Comparison of ENCODE assay signal across 8 mouse cellular contexts in genomic region chr13:21940811-21941321, GRCm38 (mm10). TPM values are rescaled to one million over a fixed set of nuclear protein-coding genes. Genes with fewer than 3 reads are reported as not detected.
DNase-seq lines count a peak whose midpoint lies in the region; ATAC-seq lines count a peak whose summit lies in the region.

No protein-coding gene starts in this region.

- ATAC-seq in intestine, embryonic 14.5 days (replicated peaks; ENCODE audit: low FRiP score, low TSS enrichment, low read depth): peak; percentile 61

- H3K27ac ChIP-seq in intestine, embryonic 14.5 days (ENCODE audit: low read depth): peak overlapping the region; percentile 76

- peak overlapping the region; percentile 51 for H3K9ac ChIP-seq in intestine, embryonic 14.5 days (ENCODE audit: low read length)

- WGBS in intestine, embryonic 14.5 days: 0% methylated on average over 16 of the region's 16 CpGs

- peak overlapping the region; percentile 77 for H3K4me3 ChIP-seq in intestine, embryonic 14.5 days (ENCODE audit: low read depth, low read length)
- peak overlapping the region; percentile 90 for H3K4me3 ChIP-seq in megakaryocyte, embryonic 14.5 days (replicated peaks)

- no peaks in the 10 kb centered on the region for H3K36me3 ChIP-seq in intestine, embryonic 14.5 days (ENCODE audit: control insufficient read depth, insufficient read depth, low read length)
- H3K36me3 ChIP-seq in megakaryocyte, embryonic 14.5 days (replicated peaks; ENCODE audit: low read length): no peaks in the 10 kb centered on the region

- peak; percentile 84 for DNase-seq in ZHBTc4 (ENCODE audit: low read depth, low spot score)
- DNase-seq in embryo, embryonic 10 days (ENCODE audit: low spot score): peak; percentile 72
- peak; percentile 66 for DNase-seq in gastrocnemius, postnatal 25 days
- peak; percentile 89 for DNase-seq in intestine, embryonic 14.5 days (ENCODE audit: low spot score)
- DNase-seq in left cerebral cortex, postnatal 10 days (ENCODE audit: extremely low spot score in 1 of 2, low spot score in 2 of 2): peak; percentile 73 to 78
- peak; percentile 91 to 94 for DNase-seq in right cerebral cortex, adult 2 months (ENCODE audit: low spot score in 2 of 2)
- DNase-seq in urinary bladder, postnatal 14 days (ENCODE audit: low spot score): peak; percentile 85

- peak overlapping the region; percentile 69 for H3K4me2 ChIP-seq in intestine, embryonic 14.5 days (ENCODE audit: low read length)

- intact Hi-C loops in left cerebral cortex, postnatal 10 days (cut with DNase I): loop anchor here (5.0 kb wide), 1 partner anchor 1576 kb away; no protein-coding TSS in a partner anchor

- H3K9me3 ChIP-seq in intestine, embryonic 14.5 days (ENCODE audit: control insufficient read depth, low read length): no peaks in the 10 kb centered on the region
- H3K9me3 ChIP-seq in megakaryocyte, embryonic 14.5 days: no peaks in the 10 kb centered on the region

- H3K4me1 ChIP-seq in intestine, embryonic 14.5 days (replicated peaks; ENCODE audit: control insufficient read depth, insufficient read depth, low read length): no peaks in the 10 kb centered on the region
- peaks cover 40% of the 10 kb centered on the region for H3K4me1 ChIP-seq in megakaryocyte, embryonic 14.5 days

- no peaks in the 10 kb centered on the region for H3K27me3 ChIP-seq in intestine, embryonic 14.5 days (replicated peaks; ENCODE audit: control insufficient read depth, insufficient read depth, low read length)
- H3K27me3 ChIP-seq in megakaryocyte, embryonic 14.5 days (replicated peaks): peaks cover 9% of the 10 kb centered on the region

RNA-seq across cellular contexts. Expression of gene Zfp184, which starts 4.0 kb away (rescaled TPM):
- total RNA-seq in gastrocnemius, postnatal 25 days (2021): under 1 TPM; 0.26 to 0.54 TPM
- polyA plus RNA-seq in intestine, embryonic 14.5 days (2014; fragmentation: Nextera tagmentation; extraction: Ambion mirVana): 9.8 and 13.8 TPM in 2 replicates
- total RNA-seq in left cerebral cortex, postnatal 10 days (2021): 1 to 10 TPM; 3.9 to 5.1 TPM
- polyA plus RNA-seq in megakaryocyte, embryonic 14.5 days (2012; ENCODE audit: insufficient read depth, low replicate concordance): not detected in 2 replicates

RNA-seq across cellular contexts. Expression of gene Pom121l2, which starts 40.1 kb away (rescaled TPM):
- total RNA-seq in gastrocnemius, postnatal 25 days (2021): not detected
- polyA plus RNA-seq in intestine, embryonic 14.5 days (2014; fragmentation: Nextera tagmentation; extraction: Ambion mirVana): not detected in 2 replicates
- not detected for total RNA-seq in left cerebral cortex, postnatal 10 days (2021)
- polyA plus RNA-seq in megakaryocyte, embryonic 14.5 days (2012; ENCODE audit: insufficient read depth, low replicate concordance): not detected in 2 replicates

Comparison
In these comparisons a context has a peak if more than half of its experiments do, and no peak if none do; other contexts are left out.
1. Peak in every context shown above with its lines: DNase-seq, ATAC-seq, H3K4me3 ChIP-seq and H3K27ac ChIP-seq.